Mouse (Mus musculus) right cerebral cortex, postnatal 36 days (tissue): ENCODE results near the gene Dazap2.

ENCODE experiments used
- DNase-seq, 2 experiments: peaks; one replicate each; pipeline ENCODE4 v3.0.0; 2022; ENCODE audit warnings: low spot score in 2 of 2, mixed read lengths in 1 of 2

Dazap2 gene

DNA sequence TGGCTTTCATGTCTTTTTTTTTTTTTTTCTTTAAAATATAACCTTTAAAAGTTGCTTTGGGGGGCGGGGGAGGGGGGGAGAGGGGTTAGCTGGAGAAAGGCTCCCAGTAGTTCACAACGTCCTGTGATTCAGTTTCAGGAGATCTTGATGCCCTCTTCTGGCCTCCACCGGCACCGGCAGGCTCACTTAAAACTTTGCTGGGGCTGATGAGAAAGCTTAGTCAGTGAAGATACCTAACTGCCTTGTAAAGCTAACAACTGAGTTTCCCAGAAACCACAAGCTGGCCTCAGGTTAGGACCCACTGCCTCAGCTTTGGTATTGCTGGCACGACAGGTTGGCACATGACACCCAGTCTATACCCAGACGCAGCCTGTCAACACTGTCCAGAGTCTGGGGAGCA is 22.5 kb downstream of the Dazap2 start:
- DNase-seq, result no peak

DNA sequence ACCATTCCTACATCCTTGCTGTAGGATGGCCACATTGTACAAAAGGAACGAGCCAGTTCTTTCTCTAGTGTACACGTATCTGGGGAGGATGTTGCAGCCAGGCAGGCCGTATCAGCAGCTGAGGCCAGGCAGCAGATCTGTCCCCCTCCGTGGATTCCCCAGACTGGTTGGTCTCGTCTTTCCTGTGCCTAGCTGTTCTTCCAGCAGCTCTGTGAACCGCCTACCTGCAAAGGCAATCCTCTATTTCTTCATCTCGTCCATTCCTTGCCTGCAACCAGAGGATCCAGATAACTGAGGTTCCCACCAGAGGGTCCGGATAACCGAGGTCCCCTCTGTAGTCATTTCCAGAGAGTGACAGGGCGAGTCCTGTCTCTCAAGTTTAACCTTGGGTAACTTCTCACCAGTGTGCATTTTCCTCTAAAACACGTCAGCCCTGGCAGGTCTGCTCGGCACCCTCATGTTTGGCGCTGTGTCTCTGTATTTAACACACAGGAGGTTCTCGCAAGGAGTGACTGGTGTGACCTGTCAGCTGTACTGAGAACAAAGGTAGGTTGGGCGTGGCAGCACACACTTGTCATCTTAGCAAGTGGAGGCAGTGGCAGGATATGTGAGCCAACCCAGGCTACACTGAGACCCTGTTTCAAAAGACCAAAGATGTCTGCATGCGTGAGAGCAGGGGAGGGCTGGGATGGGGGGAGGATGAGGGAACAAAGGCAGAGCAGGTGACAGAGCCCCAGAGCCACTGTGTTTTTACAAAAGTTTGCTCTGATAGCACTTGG is 25.0 kb downstream of the Dazap2 start:
- DNase-seq, result no peak

DNA sequence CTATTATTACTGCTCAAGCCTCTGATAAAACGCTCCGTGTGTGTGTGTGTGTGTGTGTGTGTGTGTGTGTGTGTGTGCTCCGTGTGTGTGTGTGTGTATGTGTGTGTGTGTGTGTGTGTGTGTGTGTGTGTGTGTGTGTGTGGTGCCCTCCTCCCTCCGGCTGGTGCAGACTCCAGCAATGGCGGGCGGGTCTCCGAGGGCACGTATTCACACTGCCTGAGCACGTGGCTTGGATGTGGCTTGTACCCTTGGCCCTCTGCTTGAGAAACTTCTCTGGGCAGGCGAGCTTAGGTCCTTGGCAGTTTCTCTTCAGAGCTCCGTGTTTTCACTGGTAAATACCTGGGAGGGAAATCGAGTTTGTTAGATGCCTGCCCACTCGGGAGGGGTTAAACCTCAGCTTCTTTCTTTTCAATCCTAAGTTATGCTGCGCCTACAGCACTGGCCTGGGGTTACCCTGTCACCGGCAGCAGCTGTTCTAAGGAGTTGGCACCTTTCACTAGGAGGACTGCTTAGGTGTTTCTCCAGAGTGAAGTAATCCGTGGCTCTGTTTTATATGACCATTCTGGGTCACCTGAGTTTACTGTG is 26.2 kb downstream of the Dazap2 start:
- DNase-seq, result no peak

DNA sequence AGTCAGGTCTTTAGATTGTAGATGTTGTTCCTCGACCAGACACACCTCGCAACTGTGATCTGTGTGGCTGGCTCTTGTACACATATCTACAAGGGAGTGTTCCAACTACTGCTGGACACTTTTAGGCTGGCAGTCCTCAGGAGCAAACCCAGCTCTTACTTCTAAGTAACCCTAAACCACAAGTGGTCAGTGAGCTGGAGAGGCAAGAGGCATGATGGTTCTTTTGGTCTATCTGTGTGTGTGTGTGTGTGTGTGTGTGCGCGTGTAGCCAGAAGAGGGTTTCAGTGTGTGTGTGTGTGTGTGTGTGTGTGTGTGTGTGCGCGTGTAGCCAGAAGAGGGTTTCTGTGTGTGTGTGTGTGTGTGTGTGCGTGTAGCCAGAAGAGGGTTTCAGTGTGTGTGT is 27.3 kb downstream of the Dazap2 start:
- DNase-seq, result no peak

DNA sequence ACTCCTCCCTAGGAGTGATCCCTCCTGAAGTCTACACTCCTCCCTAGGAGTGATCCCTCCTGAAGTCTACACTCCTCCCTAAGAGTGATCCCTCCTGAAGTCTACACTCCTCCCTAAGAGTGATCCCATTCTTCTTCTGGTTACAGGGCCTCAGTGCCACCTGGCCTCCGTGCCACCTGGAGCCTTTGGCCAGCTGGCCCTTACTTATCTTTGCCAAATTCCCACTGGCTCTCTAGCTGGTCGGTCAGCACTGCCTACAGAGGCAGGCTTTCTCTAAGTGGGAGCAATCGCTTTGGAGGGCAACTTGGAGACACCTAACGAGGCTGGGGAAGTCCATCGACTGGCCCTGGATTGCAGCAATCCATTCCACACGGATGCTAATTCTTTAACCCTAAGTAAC is 31.0 kb downstream of the Dazap2 start:
- no peak for DNase-seq

DNA sequence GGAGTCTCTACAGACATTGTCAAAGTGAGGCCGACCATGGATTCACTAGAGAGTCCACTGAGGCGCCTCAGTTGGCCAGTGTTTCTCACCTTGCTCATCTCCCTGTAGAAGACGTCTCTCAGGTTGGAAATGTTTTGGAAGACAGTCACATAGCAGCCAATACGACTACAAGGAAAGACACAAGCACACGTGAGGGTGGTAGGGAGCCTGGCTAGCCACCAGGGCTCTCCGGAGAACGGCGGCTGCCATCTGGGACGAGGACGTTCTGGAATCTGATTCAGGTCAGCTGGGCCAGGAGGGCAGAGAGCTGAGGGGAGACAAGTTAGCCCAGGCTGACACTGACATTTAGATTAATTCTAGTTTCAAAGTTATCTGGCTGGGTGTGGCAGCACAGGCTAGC is 35.0 kb downstream of the Dazap2 start:
- DNase-seq, result no peak

DNA sequence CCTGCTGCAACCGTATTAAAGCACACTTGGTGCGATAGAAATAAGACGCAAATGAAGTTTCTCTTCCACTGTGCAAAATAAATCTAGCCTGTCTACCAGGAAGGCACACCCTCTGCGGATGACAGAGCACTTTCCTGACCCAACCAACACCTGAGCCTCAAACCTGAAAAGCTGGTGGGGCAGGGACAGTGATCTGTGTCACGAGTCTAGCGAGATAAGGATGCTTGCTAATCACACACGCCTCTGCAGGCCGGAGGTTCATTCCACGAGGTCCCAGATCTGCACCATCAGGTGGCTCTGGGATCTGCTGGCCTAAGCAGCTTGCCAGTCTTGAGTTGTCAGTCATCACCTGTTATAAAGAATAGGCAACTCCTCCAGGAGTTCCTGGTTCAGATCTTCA is 36.5 kb downstream of the Dazap2 start:
- DNase-seq, result no peak

DNA sequence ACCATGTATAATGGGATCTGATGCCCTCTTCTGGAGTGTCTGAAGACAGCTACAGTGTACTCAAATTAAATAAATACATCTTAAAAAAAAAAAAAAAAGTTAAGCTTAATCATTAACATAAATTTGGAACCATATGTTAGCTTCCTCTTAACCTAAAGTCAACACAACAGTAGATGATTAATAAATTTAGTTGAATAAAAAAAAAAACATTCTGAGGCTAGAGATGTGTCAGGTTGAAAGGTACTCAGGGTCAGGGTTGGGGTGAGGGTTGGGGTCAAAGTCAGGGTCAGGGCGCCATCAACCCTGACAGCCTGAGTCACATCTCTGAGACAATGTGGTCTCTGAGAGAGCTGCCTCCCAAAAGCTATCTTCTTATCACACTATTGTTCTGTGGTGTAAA is 39.1 kb downstream of the Dazap2 start:
- no peak for DNase-seq

DNA sequence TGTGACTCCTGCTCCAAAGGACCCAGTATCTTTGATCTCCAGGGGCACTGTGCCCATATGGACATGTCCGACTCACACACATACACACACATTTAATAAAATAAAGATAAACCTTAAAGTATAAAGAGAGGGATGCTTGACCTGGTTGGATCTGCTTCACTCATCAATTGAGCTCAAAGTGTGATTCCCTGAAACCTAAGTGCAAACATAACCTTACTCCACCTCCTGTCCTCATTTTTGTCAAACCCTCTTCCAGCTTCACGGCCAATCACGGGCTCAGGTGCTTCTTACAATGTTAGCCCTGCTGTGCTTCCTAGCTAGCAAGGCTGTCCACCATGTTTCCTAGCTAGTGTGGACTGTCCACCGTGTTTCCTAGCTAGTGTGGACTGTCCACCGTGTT is 40.1 kb downstream of the Dazap2 start:
- DNase-seq, result no peak

DNA sequence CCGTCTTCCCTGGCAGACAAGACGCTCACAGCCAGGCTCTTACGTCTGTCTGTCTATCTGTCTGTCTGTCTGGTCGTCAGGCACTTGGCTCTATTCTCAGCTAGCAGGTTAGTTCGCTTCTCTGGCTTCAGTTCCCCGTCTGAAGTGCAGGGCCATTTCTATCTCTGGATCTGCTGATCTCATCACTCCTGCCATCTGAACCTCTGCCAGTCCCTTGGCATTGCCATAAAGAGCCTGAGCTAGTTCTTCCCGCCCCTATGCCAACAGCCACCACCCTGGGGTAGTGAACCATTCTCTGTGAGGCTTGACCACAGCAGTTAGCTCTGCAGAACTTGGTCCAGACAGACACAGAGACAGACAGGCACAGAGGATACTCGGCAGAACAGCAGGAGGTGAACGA is 45.2 kb downstream of the Dazap2 start:
- DNase-seq, result peak in 1 of 2 experiments; percentile 32

DNA sequence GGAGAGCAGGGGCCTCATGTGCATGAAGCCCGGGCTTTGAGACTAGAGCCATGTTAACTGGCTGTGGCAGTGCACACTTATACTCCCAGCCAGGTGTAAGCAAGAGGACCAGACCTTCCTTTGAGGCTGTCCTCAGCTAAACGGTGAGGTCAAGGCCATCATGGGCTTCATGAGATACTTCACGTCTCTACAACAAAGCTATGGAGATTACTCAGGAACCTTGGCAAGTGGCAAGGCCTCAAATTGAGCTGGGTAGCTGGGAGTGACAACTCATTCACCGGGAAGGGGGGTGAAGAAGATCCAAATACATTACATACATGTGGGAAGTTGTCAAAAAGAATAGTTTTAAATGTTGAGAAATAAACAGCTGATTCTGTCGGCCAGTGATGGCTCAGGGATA is 45.7 kb downstream of the Dazap2 start:
- no peak for DNase-seq

DNA sequence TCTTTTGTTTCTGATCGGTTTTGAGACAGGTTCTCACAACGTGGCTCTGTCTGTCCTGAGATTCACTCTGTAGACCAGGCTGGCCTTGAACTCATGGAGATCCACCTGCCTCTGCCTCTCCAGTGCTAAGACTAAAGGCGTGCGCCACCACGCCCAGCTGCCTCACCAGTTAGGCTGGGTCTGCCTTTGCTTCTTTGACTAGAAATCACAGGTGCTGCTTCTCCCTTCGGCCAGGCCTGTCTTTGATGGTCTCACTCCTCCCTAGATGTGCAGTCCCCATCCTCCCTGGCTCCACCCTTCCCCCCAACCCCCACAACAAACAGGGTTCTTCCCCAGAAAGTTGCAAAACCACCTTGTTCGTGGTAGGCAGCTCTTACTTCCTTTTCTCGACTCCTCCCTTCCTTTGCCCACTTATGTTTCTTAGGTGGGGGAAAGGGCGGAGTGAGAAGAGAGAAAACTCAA is 49.7 kb downstream of the Dazap2 start:
- no peak for DNase-seq

DNA sequence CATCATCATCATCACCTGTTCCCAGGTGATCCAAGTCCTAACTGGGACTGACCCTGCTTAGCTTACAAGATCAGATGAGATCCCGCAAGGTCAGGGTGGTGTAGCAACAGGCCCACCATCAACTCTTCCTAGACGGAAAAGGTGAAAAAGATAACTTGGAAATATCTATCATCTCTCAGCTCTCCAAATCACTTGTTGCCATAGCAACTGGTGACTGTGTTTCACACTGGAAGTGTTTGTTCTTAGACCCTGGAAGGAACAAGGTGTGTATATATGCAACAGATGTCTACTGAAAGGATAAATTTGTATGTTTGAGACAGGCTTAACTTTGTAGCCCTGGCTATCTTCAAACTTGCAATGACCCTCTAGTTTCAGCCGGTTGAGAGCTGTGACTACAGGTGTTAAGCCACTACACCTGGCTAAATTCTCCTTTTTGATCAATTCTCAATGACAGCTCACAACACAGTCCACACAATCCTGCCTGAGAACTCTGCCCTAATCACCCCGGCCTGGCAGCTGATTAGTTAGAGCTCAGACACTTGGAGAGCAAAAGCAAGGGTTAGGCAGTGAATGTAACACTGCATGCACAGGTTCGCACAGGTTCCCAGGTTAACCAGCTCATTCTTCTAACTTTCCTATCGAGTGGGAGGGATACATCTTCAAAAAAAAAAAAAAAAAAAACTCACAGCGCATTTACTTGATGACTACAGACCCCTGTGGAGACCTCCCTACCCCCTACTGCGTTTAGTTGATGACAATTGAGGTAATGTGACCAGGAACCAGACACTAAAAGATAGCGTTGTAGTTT is 50.5 kb downstream of the Dazap2 start:
- DNase-seq, result no peak

DNA sequence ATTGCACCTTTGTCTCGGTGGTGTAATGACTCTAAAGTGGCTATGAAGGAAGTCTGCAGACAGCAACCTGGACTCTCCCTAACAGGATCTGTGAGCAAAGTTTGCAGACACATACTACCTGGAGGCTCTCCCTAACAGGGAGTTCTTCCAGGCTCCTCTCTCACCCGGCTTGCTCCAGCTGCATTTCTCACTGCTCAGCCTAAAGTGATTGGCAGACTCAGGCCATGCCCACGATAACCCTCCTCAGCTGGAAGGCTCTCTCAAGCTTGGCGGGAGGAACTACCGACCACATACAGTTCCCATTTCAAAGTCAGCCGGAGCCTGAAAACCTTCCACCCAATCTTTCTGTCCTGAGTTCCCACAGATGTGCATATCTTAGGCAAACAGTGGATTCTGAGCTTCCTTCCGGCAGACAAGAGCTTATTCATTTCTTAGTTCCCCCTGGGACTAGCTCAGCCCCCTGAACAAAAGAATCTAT is 51.1 kb downstream of the Dazap2 start:
- no peak for DNase-seq

DNA sequence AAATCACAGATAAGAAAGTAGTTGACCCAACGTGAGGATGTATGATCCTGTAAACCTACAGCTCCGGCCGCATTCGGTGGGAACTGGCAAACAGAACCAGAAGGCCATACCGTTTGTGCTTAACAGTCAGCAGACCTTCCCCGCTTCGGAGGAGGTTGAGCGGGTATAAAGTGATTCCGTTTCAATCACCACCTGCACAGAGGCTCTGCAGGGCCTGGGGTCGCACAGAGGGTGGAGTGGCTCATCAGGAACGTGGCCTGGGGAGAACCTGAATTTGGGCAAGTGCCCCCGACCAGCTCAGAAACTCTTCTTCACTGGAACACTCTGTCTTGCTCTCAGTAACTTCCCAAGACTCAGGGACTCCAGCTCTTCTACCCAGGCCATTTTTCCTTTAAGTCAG is 51.7 kb downstream of the Dazap2 start:
- DNase-seq, result no peak

DNA sequence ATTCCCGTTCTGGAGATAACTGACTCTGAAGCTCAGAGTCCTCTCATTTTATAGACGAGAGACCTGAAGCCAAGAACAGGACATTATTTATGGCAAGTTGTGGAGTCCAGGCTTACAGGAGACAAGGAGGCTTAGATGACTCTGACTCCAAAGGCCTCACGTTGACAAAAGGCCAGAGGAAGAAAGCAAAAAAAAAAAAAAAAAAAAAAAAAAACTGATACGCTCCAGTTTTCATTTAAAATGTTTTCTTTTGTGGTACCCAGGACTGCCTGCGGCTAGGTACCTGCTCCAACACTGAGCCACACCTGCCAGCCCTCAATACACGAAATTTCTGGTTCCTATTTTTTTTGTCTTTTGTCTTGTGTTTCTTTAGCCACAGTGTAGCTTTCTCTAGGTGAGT is 52.3 kb downstream of the Dazap2 start:
- no peak for DNase-seq

DNA sequence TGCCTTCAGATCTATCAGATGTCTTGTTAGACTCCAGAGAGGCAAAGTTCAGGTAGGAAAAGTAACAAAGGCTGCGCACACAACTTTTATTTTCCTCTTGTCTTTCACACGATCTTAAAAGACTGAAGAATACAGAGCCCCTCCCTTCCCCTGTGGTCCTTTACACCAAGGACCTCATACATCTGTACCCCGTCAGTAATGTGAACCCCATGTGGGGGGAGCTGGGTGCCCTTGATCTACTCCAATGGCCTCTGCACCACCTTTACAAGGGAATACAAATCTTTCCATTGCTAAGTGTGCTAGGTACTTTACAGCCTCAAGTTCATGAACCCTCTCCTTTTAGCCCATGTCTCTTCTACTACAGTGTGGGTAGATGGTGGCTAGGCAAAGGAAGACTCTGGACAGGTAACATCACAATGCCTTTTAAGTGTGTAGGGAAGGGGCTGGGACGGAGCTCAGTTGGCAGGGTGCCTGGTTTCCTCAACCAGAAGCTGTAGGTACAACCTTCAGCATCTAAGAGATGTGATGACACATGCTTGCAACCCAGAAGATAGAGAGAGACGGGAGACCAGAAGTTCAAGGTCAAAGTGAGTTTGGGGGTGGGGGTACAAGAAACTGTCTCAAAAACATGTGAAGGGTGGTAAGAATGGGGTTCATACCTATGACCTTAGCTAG is 52.9 kb downstream of the Dazap2 start:
- DNase-seq, result no peak

DNA sequence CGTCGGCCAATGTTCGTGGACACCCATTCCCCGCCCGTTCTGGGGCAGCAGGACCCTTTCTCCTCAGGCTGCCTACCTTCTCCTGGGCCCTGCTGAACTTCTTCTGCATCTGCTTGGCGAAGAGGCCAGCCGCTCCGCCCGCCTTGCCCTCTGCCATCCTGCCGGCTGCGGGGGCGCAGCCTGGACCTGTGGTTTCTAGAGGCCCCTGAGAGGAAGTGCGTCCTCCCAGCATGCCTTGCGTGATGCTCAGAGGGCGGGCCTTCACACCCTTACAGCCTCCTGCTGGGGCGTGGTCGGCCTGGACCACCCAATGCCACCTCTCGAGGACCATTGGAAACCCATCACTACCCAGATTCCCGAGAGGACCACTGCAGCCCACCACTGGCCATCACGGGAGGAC is 54.2 kb downstream of the Dazap2 start, which contains the start of gene Bin2:
Gene Bin2, minus strand, starts transcription at position 217 of the 400 bp plus-strand sequence.
- no peak for DNase-seq

DNA sequence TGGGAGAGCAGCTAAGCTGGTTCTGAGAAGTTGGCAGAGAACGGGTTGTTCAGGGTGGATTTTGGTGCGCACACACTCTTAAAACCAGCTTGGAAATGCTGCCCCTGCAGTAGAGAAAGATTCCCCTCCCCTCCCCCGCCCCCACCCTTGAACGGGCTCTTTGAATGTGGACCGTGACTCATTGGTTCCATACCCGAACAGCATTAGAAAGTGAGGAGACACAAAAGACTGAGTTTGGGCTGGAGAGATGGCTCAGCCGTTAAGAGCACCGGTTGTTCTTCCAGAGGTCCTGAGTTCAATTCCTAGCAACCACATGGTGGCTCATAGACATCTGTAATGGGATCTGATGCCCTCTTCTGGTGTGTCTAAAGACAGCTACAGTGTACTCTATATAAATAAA is 54.9 kb downstream of the Dazap2 start:
- no peak for DNase-seq
